Comparison of ENCODE assay signal across 8 mouse cellular contexts in genomic region chr17:29454119-29454518, GRCm38 (mm10). TPM values are rescaled to one million over a fixed set of nuclear protein-coding genes. Genes with fewer than 3 reads are reported as not detected.
DNase-seq lines count a peak whose midpoint lies in the region; ATAC-seq and TF ChIP-seq lines count a peak whose summit lies in the region.
"Not testable (repeated sequence)": the region's sequence is repeated elsewhere in the genome, so short reads cannot be mapped to it uniquely, and the experiment has no call there.

No protein-coding gene starts in this region.

- intact Hi-C loops in heart, adult 2 months (cut with DNase I) = not testable (repeated sequence)

- not testable (repeated sequence) for TF ChIP-seq EP300 in CH12.LX (IDR thresholded peaks at IDR 0.05; ENCODE audit: low read length); heart, adult 2 months (IDR thresholded peaks at IDR 0.05; ENCODE audit: insufficient read depth, low read depth, low read length); liver, postnatal 0 days (IDR thresholded peaks at IDR 0.05; ENCODE audit: low read depth); stomach, postnatal 0 days (optimal IDR thresholded peaks at IDR 0.05)

- H3K4me2 ChIP-seq in CH12.LX (ENCODE audit: insufficient read depth, low read depth, poor library complexity, severe bottlenecking); kidney, postnatal 0 days (ENCODE audit: low read length); liver, postnatal 0 days (ENCODE audit: low read depth, low read length); stomach, postnatal 0 days (replicated peaks; ENCODE audit: low read depth): not testable (repeated sequence)

- 74% methylated on average over 3 of the region's 3 CpGs for WGBS in bone marrow, adult 2 months
- WGBS in heart, adult 2 months = 85% methylated on average over 3 of the region's 3 CpGs
- WGBS in kidney, postnatal 0 days = 71% methylated on average over 2 of the region's 3 CpGs
- 100% methylated on average over 1 of the region's 3 CpGs for WGBS in liver, postnatal 0 days (ENCODE audit: insufficient replicate concordance)
- 100% methylated on average over 2 of the region's 3 CpGs for WGBS in stomach, postnatal 0 days

- not testable (repeated sequence) for H3K27me3 ChIP-seq in CH12.LX (replicated peaks); heart, adult 2 months (ENCODE audit: control insufficient read depth, insufficient read depth, low read length); kidney, postnatal 0 days (ENCODE audit: insufficient read depth, low read length); liver, postnatal 0 days (ENCODE audit: insufficient read depth, low read length); stomach, postnatal 0 days (ENCODE audit: control insufficient read depth, insufficient read depth, low read length)

- not testable (repeated sequence) for H3K79me2 ChIP-seq in CH12.LX (replicated peaks; ENCODE audit: control insufficient read depth, extremely low read depth, insufficient read depth, poor library complexity, severe bottlenecking); heart, adult 2 months (replicated peaks; ENCODE audit: control insufficient read depth, insufficient read depth, low read length)

- not testable (repeated sequence) for H3K27ac ChIP-seq in CH12.LX (ENCODE audit: insufficient read depth, low read depth); ES-E14 (ENCODE audit: insufficient read depth, low read depth, low read length, poor library complexity, severe bottlenecking); bone marrow, adult 2 months (ENCODE audit: control insufficient read depth, insufficient read depth, low read depth, low read length, poor library complexity); heart, adult 2 months; kidney, postnatal 0 days; liver, postnatal 0 days (ENCODE audit: low read depth); stomach, postnatal 0 days (replicated peaks)

- peak; percentile 19 to 32; a peak in 2 of 4 replicates for TF ChIP-seq CTCF in CH12.LX (conservative IDR thresholded peaks at IDR 0.05 in 1 of 2, IDR thresholded peaks at IDR 0.05 in 1 of 2; ENCODE audit: low read depth in 2 of 2, low read length in 2 of 2)
- peak; percentile 27; the same call in 1 of the 2 replicates for TF ChIP-seq CTCF in bone marrow, adult 2 months (IDR thresholded peaks at IDR 0.05; ENCODE audit: control insufficient read depth, insufficient read depth, low read length)
- peak; percentile 41 for TF ChIP-seq CTCF in heart, adult 2 months (IDR thresholded peaks at IDR 0.05)
- TF ChIP-seq CTCF in kidney, postnatal 0 days (IDR thresholded peaks at IDR 0.05; ENCODE audit: low read depth) = peak; percentile 41
- peak; percentile 53 for TF ChIP-seq CTCF in liver, postnatal 0 days (IDR thresholded peaks at IDR 0.05; ENCODE audit: low read depth)
- TF ChIP-seq CTCF in stomach, postnatal 0 days (IDR thresholded peaks at IDR 0.05; ENCODE audit: low read depth) = peak; percentile 50; the same call in 1 of the 2 replicates

- H3K4me1 ChIP-seq in CH12.LX (ENCODE audit: control insufficient read depth in 1 of 2, insufficient read depth in 2 of 2) (peaks cover 5 to 25% of the 10 kb centered on the region in 2 experiments), ES-E14 (ENCODE audit: control insufficient read depth in 2 of 2, insufficient read depth in 2 of 2, low read length in 2 of 2, poor library complexity in 1 of 2) (peaks cover 7 to 33% of the 10 kb centered on the region in 2 experiments; a peak in 3 of 4 replicates)
- not testable (repeated sequence) for H3K4me1 ChIP-seq in bone marrow, adult 2 months (ENCODE audit: control insufficient read depth, insufficient read depth, low read length); heart, adult 2 months (ENCODE audit: control insufficient read depth, insufficient read depth, low read length); kidney, postnatal 0 days (replicated peaks; ENCODE audit: insufficient read depth, low read length); liver, postnatal 0 days (ENCODE audit: insufficient read depth); stomach, postnatal 0 days (replicated peaks; ENCODE audit: control insufficient read depth, insufficient read depth)

- H3K9ac ChIP-seq in CH12.LX (ENCODE audit: insufficient read depth, low read depth); ES-E14 (ENCODE audit: insufficient read depth, low read depth, low read length, poor library complexity, severe bottlenecking); heart, adult 2 months (ENCODE audit: low read depth, low read length); kidney, postnatal 0 days (ENCODE audit: low read depth, low read length); liver, postnatal 0 days (replicated peaks); stomach, postnatal 0 days (ENCODE audit: low read length): not testable (repeated sequence)

- dilution Hi-C loops in CH12.LX (cut with MboI; ENCODE audit: extremely low pct_ligation_motif_present, extremely low pct_unique_long_range_greater_than_20kb, low sequenced_read_pairs) = not testable (repeated sequence)

- not testable (repeated sequence) for H3K36me3 ChIP-seq in CH12.LX (replicated peaks in 1 of 2; ENCODE audit: control insufficient read depth in 1 of 2, insufficient read depth in 1 of 2, low read length in 1 of 2); ES-E14 (ENCODE audit: control insufficient read depth, insufficient read depth, low read length, poor library complexity, severe bottlenecking); heart, adult 2 months (ENCODE audit: control insufficient read depth, insufficient read depth, low read length); kidney, postnatal 0 days (ENCODE audit: insufficient read depth, low read length); liver, postnatal 0 days (replicated peaks; ENCODE audit: insufficient read depth, low read length); stomach, postnatal 0 days (ENCODE audit: control insufficient read depth, insufficient read depth, low read length)

- in situ Hi-C loops in CH12.LX (cut with MboI; ENCODE audit: low pct_ligation_motif_present, low pct_unique_long_range_greater_than_20kb, low sequenced_read_pairs); ES-E14 (cut with MboI; ENCODE audit: low sequenced_read_pairs in 2 of 2, unreplicated experiment in 2 of 2): not testable (repeated sequence)

- not testable (repeated sequence) for H3K4me3 ChIP-seq in CH12.LX (replicated peaks in 1 of 3; ENCODE audit: low read depth in 2 of 3, low read length in 2 of 3, poor library complexity in 1 of 3); ES-E14 (ENCODE audit: insufficient read depth in 1 of 2, low read depth in 1 of 2, low read length in 2 of 2, poor library complexity in 1 of 2, severe bottlenecking in 1 of 2); bone marrow, adult 2 months (replicated peaks; ENCODE audit: control insufficient read depth, low read depth, low read length); heart, adult 2 months; kidney, postnatal 0 days (replicated peaks; ENCODE audit: low read depth, low read length); liver, postnatal 0 days (ENCODE audit: low read depth, low read length); stomach, postnatal 0 days (ENCODE audit: low read depth, low read length)

- DNase-seq in 3T3-L1 (ENCODE audit: low read depth, low spot score) = peak; percentile 33
- not testable (repeated sequence) for DNase-seq in CH12.LX (ENCODE audit: extremely low read depth); ES-E14 (ENCODE audit: low read depth, low spot score); heart, adult 2 months; kidney, postnatal 0 days (ENCODE audit: low spot score); liver, postnatal 0 days; stomach, postnatal 0 days (ENCODE audit: low spot score)

- TF ChIP-seq POLR2A in CH12.LX (IDR thresholded peaks at IDR 0.05; ENCODE audit: low read depth, low read length); bone marrow, adult 2 months (IDR thresholded peaks at IDR 0.05; ENCODE audit: borderline replicate concordance, control insufficient read depth, low read depth, low read length); heart, adult 2 months (IDR thresholded peaks at IDR 0.05; ENCODE audit: insufficient read depth, low read depth, low read length): not testable (repeated sequence)

- peaks cover 12% of the 10 kb centered on the region for H3K9me3 ChIP-seq in CH12.LX (replicated peaks; ENCODE audit: low read length)
- H3K9me3 ChIP-seq in ES-E14 (ENCODE audit: control insufficient read depth, insufficient read depth, low read depth, low read length); kidney, postnatal 0 days (replicated peaks; ENCODE audit: low read length); liver, postnatal 0 days (ENCODE audit: low read length); stomach, postnatal 0 days (ENCODE audit: control insufficient read depth, low read length): not testable (repeated sequence)

- ATAC-seq in kidney, postnatal 0 days (replicated peaks; ENCODE audit: low FRiP score, low read depth); liver, postnatal 0 days; stomach, postnatal 0 days (ENCODE audit: low FRiP score, low TSS enrichment): not testable (repeated sequence)

- TF ChIP-seq RAD21 in CH12.LX (IDR thresholded peaks at IDR 0.05; ENCODE audit: low read depth, low read length) = peak; percentile 7; the same call in 1 of the 2 replicates

RNA-seq across cellular contexts. Expression of gene Pim1, which starts 36.4 kb away (rescaled TPM):
- total RNA-seq in CH12.LX (2012; rRNA removed) (141 and 178 TPM in 2 replicates), CH12.LX (2014; rRNA removed) (72.7 and 75.8 TPM in 2 replicates), ES-E14 (2012; rRNA removed) (75.3 and 82.0 TPM in 2 replicates)
- polyA plus RNA-seq in CH12.LX (2012; ENCODE audit: insufficient read length, low read depth) = 121 and 133 TPM in 2 replicates
- polyA plus RNA-seq in bone marrow, adult 2 months (2011; ENCODE audit: insufficient read depth, insufficient read length, low replicate concordance, missing spikeins) = 172 and 208 TPM in 2 replicates
- 10 to 100 TPM; 17.2 to 20.5 TPM for total RNA-seq in heart, adult 2 months (2021)
- polyA plus RNA-seq in heart, adult 2 months (2012; rRNA removed) = 24.6 and 27.9 TPM in 2 replicates
- 21.3 and 21.6 TPM in 2 replicates for polyA plus RNA-seq in kidney, postnatal 0 days (2015; fragmentation: Nextera tagmentation; extraction: Ambion mirVana)
- 35.6 and 57.1 TPM in 2 replicates for polyA plus RNA-seq in liver, postnatal 0 days (2015; fragmentation: Nextera tagmentation; extraction: Ambion mirVana)
- polyA plus RNA-seq in stomach, postnatal 0 days (2015; fragmentation: Nextera tagmentation; extraction: Ambion mirVana) = 28.6 and 32.8 TPM in 2 replicates
